19 mouse cellular contexts compared by ENCODE assay signal in genomic region chr4:22301943-22302215, GRCm38 (mm10). TPM values are rescaled to one million over a fixed set of nuclear protein-coding genes. Genes with fewer than 3 reads are reported as not detected.
DNase-seq lines count a peak whose midpoint lies in the region; ATAC-seq and TF ChIP-seq lines count a peak whose summit lies in the region.
"Had no signal": no experiment of that assay in that cellular context is flagged by ENCODE, and none has a peak within 500 bp of the region (broad histone marks: within the 10 kb centered on the region; RNA-seq: fewer than 3 reads in every experiment).

No protein-coding gene starts in this region.

- ATAC-seq in hindbrain, embryonic 11.5 days (ENCODE audit: low FRiP score): peak; percentile 59
- ATAC-seq in hindbrain, embryonic 16.5 days: no peak
- peak; percentile 71 for ATAC-seq in forebrain, embryonic 15.5 days (replicated peaks)
- ATAC-seq in neural tube, embryonic 14.5 days (ENCODE audit: low read depth): peak; percentile 58; the same call in 1 of the 2 replicates
- ATAC-seq in intestine, postnatal 0 days: no peak
- ATAC-seq: intestine, embryonic 16.5 days had no signal

- no peak overlapping the region for H3K4me2 ChIP-seq in hindbrain, embryonic 11.5 days (replicated peaks; ENCODE audit: low read depth, low read length)
- H3K4me2 ChIP-seq in hindbrain, embryonic 16.5 days (ENCODE audit: low read length): no peak overlapping the region
- H3K4me2 ChIP-seq in forebrain, embryonic 15.5 days (replicated peaks): 0 out of 2 replicates have a peak overlapping the region, but pooled peaks have one; percentile 7
- no peak overlapping the region for H3K4me2 ChIP-seq in neural tube, embryonic 14.5 days (ENCODE audit: low read depth, low read length)
- no peak overlapping the region for H3K4me2 ChIP-seq in intestine, postnatal 0 days (replicated peaks; ENCODE audit: low read depth)
- H3K4me2 ChIP-seq: embryonic facial prominence, embryonic 13.5 days; heart, embryonic 15.5 days; kidney, embryonic 15.5 days had no signal

- DNase-seq in hindbrain, embryonic 11.5 days (ENCODE audit: low spot score): peak; percentile 10
- peak; percentile 18 for DNase-seq in mesoderm, embryonic 11.5 days (ENCODE audit: low read depth, low spot score)
- DNase-seq in urinary bladder, postnatal 25 days (ENCODE audit: low spot score): no peak
- DNase-seq: adrenal gland, postnatal 36 days; B cell, adult 2 months; cerebellum, adult 18-20 months; gastrocnemius, postnatal 25 days; lung, adult 18-20 months; lung, postnatal 36 days; thymus, postnatal 4 days had no signal

- H3K4me3 ChIP-seq in hindbrain, embryonic 11.5 days (ENCODE audit: low read depth, low read length): no peak overlapping the region
- no peak overlapping the region for H3K4me3 ChIP-seq in hindbrain, embryonic 16.5 days (ENCODE audit: low read length)
- H3K4me3 ChIP-seq in forebrain, embryonic 15.5 days: no peak overlapping the region
- H3K4me3 ChIP-seq in neural tube, embryonic 14.5 days (ENCODE audit: low read depth, low read length): no peak overlapping the region
- no peak overlapping the region for H3K4me3 ChIP-seq in intestine, postnatal 0 days (ENCODE audit: low read depth, low read length)
- H3K4me3 ChIP-seq: embryonic facial prominence, embryonic 13.5 days; heart, embryonic 15.5 days; kidney, embryonic 15.5 days; limb, embryonic 10.5 days had no signal

- no peaks in the 10 kb centered on the region for H3K4me1 ChIP-seq in hindbrain, embryonic 11.5 days (replicated peaks; ENCODE audit: control insufficient read depth, insufficient read depth, low read length)
- H3K4me1 ChIP-seq in hindbrain, embryonic 16.5 days (ENCODE audit: control insufficient read depth, insufficient read depth, low read depth, low read length): no peaks in the 10 kb centered on the region; the same call in 1 of the 2 replicates
- peaks cover 23% of the 10 kb centered on the region for H3K4me1 ChIP-seq in forebrain, embryonic 15.5 days
- no peaks in the 10 kb centered on the region for H3K4me1 ChIP-seq in neural tube, embryonic 14.5 days (ENCODE audit: control insufficient read depth, insufficient read depth, low read length)
- H3K4me1 ChIP-seq in intestine, postnatal 0 days (replicated peaks; ENCODE audit: control insufficient read depth, insufficient read depth, low read length): no peaks in the 10 kb centered on the region
- H3K4me1 ChIP-seq: embryonic facial prominence, embryonic 13.5 days; heart, embryonic 15.5 days; kidney, embryonic 15.5 days; limb, embryonic 10.5 days had no signal

- no peak overlapping the region for H3K27ac ChIP-seq in hindbrain, embryonic 11.5 days (ENCODE audit: low read depth, low read length)
- H3K27ac ChIP-seq in hindbrain, embryonic 16.5 days (ENCODE audit: low read depth, low read length): no peak overlapping the region
- peak overlapping the region; percentile 63 for H3K27ac ChIP-seq in forebrain, embryonic 15.5 days (replicated peaks)
- H3K27ac ChIP-seq in neural tube, embryonic 14.5 days (ENCODE audit: low read depth, low read length): no peak overlapping the region
- H3K27ac ChIP-seq in intestine, postnatal 0 days (ENCODE audit: low read depth, low read length): no peak overlapping the region
- H3K27ac ChIP-seq: embryonic facial prominence, embryonic 13.5 days; heart, embryonic 15.5 days; kidney, embryonic 15.5 days; limb, embryonic 10.5 days had no signal

- WGBS in hindbrain, embryonic 11.5 days: 46% methylated on average over 4 of the region's 4 CpGs
- 12% methylated on average over 4 of the region's 4 CpGs for WGBS in hindbrain, embryonic 16.5 days
- 11% methylated on average over 4 of the region's 4 CpGs for WGBS in forebrain, embryonic 15.5 days
- 17% methylated on average over 4 of the region's 4 CpGs for WGBS in neural tube, embryonic 14.5 days
- 60% methylated on average over 4 of the region's 4 CpGs for WGBS in intestine, postnatal 0 days

- no peaks in the 10 kb centered on the region for H3K27me3 ChIP-seq in hindbrain, embryonic 11.5 days (ENCODE audit: control insufficient read depth, insufficient read depth, low read length)
- no peaks in the 10 kb centered on the region for H3K27me3 ChIP-seq in hindbrain, embryonic 16.5 days (replicated peaks; ENCODE audit: control insufficient read depth, insufficient read depth, low read length)
- no peaks in the 10 kb centered on the region for H3K27me3 ChIP-seq in forebrain, embryonic 15.5 days
- H3K27me3 ChIP-seq in neural tube, embryonic 14.5 days (ENCODE audit: control insufficient read depth, insufficient read depth, low read length): no peaks in the 10 kb centered on the region
- H3K27me3 ChIP-seq in intestine, postnatal 0 days (replicated peaks; ENCODE audit: control insufficient read depth, insufficient read depth, low read length): no peaks in the 10 kb centered on the region
- H3K27me3 ChIP-seq: embryonic facial prominence, embryonic 13.5 days; heart, embryonic 15.5 days; kidney, embryonic 15.5 days had no signal

- TF ChIP-seq CTCF in intestine, postnatal 0 days (IDR thresholded peaks at IDR 0.05; ENCODE audit: low read depth): no peak

- H3K36me3 ChIP-seq in hindbrain, embryonic 11.5 days (ENCODE audit: control insufficient read depth, insufficient read depth, low read length): no peaks in the 10 kb centered on the region
- no peaks in the 10 kb centered on the region for H3K36me3 ChIP-seq in hindbrain, embryonic 16.5 days (ENCODE audit: control insufficient read depth, insufficient read depth, low read length)
- H3K36me3 ChIP-seq in forebrain, embryonic 15.5 days: no peaks in the 10 kb centered on the region
- no peaks in the 10 kb centered on the region for H3K36me3 ChIP-seq in neural tube, embryonic 14.5 days (ENCODE audit: control insufficient read depth, insufficient read depth, low read length)
- no peaks in the 10 kb centered on the region for H3K36me3 ChIP-seq in intestine, postnatal 0 days (ENCODE audit: control insufficient read depth, insufficient read depth)
- H3K36me3 ChIP-seq: embryonic facial prominence, embryonic 13.5 days; heart, embryonic 15.5 days; kidney, embryonic 15.5 days; limb, embryonic 10.5 days had no signal

- H3K9ac ChIP-seq in hindbrain, embryonic 11.5 days (ENCODE audit: low read depth, low read length): no peak overlapping the region
- H3K9ac ChIP-seq in hindbrain, embryonic 16.5 days (ENCODE audit: low read depth, low read length): no peak overlapping the region
- H3K9ac ChIP-seq in forebrain, embryonic 15.5 days (replicated peaks): no peak overlapping the region
- H3K9ac ChIP-seq in neural tube, embryonic 14.5 days (replicated peaks; ENCODE audit: low read depth, low read length): no peak overlapping the region
- H3K9ac ChIP-seq in intestine, postnatal 0 days (ENCODE audit: low read depth, low read length): no peak overlapping the region
- H3K9ac ChIP-seq: embryonic facial prominence, embryonic 13.5 days; heart, embryonic 15.5 days; kidney, embryonic 15.5 days had no signal

- H3K9me3 ChIP-seq in hindbrain, embryonic 11.5 days (ENCODE audit: control insufficient read depth, low read length): 0 out of 2 replicates have a peak, but pooled peaks cover 3% of the 10 kb centered on the region
- peaks cover 6% of the 10 kb centered on the region; the same call in 1 of the 2 replicates for H3K9me3 ChIP-seq in hindbrain, embryonic 16.5 days (ENCODE audit: control insufficient read depth, low read length)
- 0 out of 2 replicates have a peak, but pooled peaks cover 6% of the 10 kb centered on the region for H3K9me3 ChIP-seq in forebrain, embryonic 15.5 days
- 0 out of 2 replicates have a peak, but pooled peaks cover 4% of the 10 kb centered on the region for H3K9me3 ChIP-seq in neural tube, embryonic 14.5 days (ENCODE audit: control insufficient read depth, low read length)
- no peaks in the 10 kb centered on the region for H3K9me3 ChIP-seq in intestine, postnatal 0 days (ENCODE audit: control insufficient read depth)
- H3K9me3 ChIP-seq: embryonic facial prominence, embryonic 13.5 days; heart, embryonic 15.5 days; kidney, embryonic 15.5 days; limb, embryonic 10.5 days had no signal

RNA-seq across cellular contexts. Expression of gene Fbxl4, which starts 55.5 kb away (rescaled TPM):
- 9.9 and 11.6 TPM in 2 replicates for polyA plus RNA-seq in hindbrain, embryonic 11.5 days (2014; fragmentation: Nextera tagmentation; extraction: Ambion mirVana)
- 17.9 and 19.3 TPM in 2 replicates for polyA plus RNA-seq in hindbrain, embryonic 16.5 days (2015; fragmentation: Nextera tagmentation; extraction: Ambion mirVana)
- 11.4 and 11.9 TPM in 2 replicates for polyA plus RNA-seq in forebrain, embryonic 15.5 days (2015; fragmentation: Nextera tagmentation; extraction: Ambion mirVana)
- polyA plus RNA-seq in neural tube, embryonic 14.5 days (2014; fragmentation: Nextera tagmentation; extraction: Ambion mirVana): 18.3 and 22.0 TPM in 2 replicates
- polyA plus RNA-seq in intestine, postnatal 0 days (2015; fragmentation: Nextera tagmentation; extraction: Ambion mirVana): 13.9 TPM in 2 replicates

Comparison
In these comparisons a context has a peak if more than half of its experiments do, and no peak if none do; other contexts are left out.
1. ATAC-seq: peak in hindbrain, embryonic 11.5 days (single experiment), forebrain, embryonic 15.5 days (single experiment) and neural tube, embryonic 14.5 days (single experiment); none in hindbrain, embryonic 16.5 days (single experiment) and intestine, postnatal 0 days (single experiment).